Mouse (Mus musculus): ENCODE measurements around the gene Fanci. TPM values are rescaled to one million over a fixed set of nuclear protein-coding genes. Genes with fewer than 3 reads are reported as not detected.

The Fanci gene
- polyA plus RNA-seq, 1 experiment: 0.34 TPM

GRCm38 (mm10) chr7:79398971-79399370 lies 7.2 kb downstream of the Fanci start:
- DNase-seq: no peak

GRCm38 (mm10) chr7:79400296-79400695 lies 8.6 kb downstream of the Fanci start:
- Histone ChIP-seq H3K4me1 (ENCODE audit: control insufficient read depth, insufficient read depth, low read length) (no peaks in the 10 kb centered on the region), H3K4me3 (replicated peaks; ENCODE audit: insufficient read depth, low read depth, low read length) (no peak overlapping the region), H3K27ac (ENCODE audit: insufficient read depth, low read length) (no peak overlapping the region), H3K27me3 (ENCODE audit: control insufficient read depth, insufficient read depth, low read length) (no peaks in the 10 kb centered on the region)
- no peak for DNase-seq
- TF ChIP-seq POLR2A (IDR thresholded peaks at IDR 0.05; ENCODE audit: borderline replicate concordance, insufficient read depth, low read length) (no peak), CTCF (IDR thresholded peaks at IDR 0.05; ENCODE audit: borderline replicate concordance, insufficient read depth, low read depth, low read length) (no peak)
- 83% methylated on average over 3 of the region's 3 CpGs for WGBS

More at GRCm38 (mm10) chr7:79398971-79399370, 7.2 kb downstream of the Fanci start:
- H3K4me3 ChIP-seq (replicated peaks; ENCODE audit: insufficient read depth, low read depth, low read length): no peak overlapping the region
- no peaks in the 10 kb centered on the region for H3K4me1 ChIP-seq (ENCODE audit: control insufficient read depth, insufficient read depth, low read length)
- no peaks in the 10 kb centered on the region for H3K27me3 ChIP-seq (ENCODE audit: control insufficient read depth, insufficient read depth, low read length)
- H3K27ac ChIP-seq (ENCODE audit: insufficient read depth, low read length): no peak overlapping the region
- TF ChIP-seq POLR2A (IDR thresholded peaks at IDR 0.05; ENCODE audit: borderline replicate concordance, insufficient read depth, low read length) (no peak), CTCF (IDR thresholded peaks at IDR 0.05; ENCODE audit: borderline replicate concordance, insufficient read depth, low read depth, low read length) (no peak)
- 70% methylated on average over 12 of the region's 12 CpGs for WGBS

GRCm38 (mm10) chr7:79414449-79415375 lies 23.0 kb downstream of the Fanci start:
- Histone ChIP-seq H3K27ac (ENCODE audit: insufficient read depth, low read length) (no peak overlapping the region), H3K4me1 (ENCODE audit: control insufficient read depth, insufficient read depth, low read length) (no peaks in the 10 kb centered on the region), H3K27me3 (ENCODE audit: control insufficient read depth, insufficient read depth, low read length) (no peaks in the 10 kb centered on the region), H3K4me3 (replicated peaks; ENCODE audit: insufficient read depth, low read depth, low read length) (no peak overlapping the region)
- DNase-seq: no peak
- no peak for TF ChIP-seq CTCF (IDR thresholded peaks at IDR 0.05; ENCODE audit: borderline replicate concordance, insufficient read depth, low read depth, low read length)
- no peak for TF ChIP-seq POLR2A (IDR thresholded peaks at IDR 0.05; ENCODE audit: borderline replicate concordance, insufficient read depth, low read length)
- 90% methylated on average over 18 of the region's 18 CpGs for WGBS

GRCm38 (mm10) chr7:79419950-79420349 lies 28.2 kb downstream of the Fanci start:
- 92% methylated on average over 7 of the region's 7 CpGs for WGBS

GRCm38 (mm10) chr7:79422876-79423275 lies 31.1 kb downstream of the Fanci start:
- Histone ChIP-seq H3K27me3 (ENCODE audit: control insufficient read depth, insufficient read depth, low read length) (no peaks in the 10 kb centered on the region), H3K4me1 (ENCODE audit: control insufficient read depth, insufficient read depth, low read length) (no peaks in the 10 kb centered on the region), H3K4me3 (replicated peaks; ENCODE audit: insufficient read depth, low read depth, low read length) (no peak overlapping the region), H3K27ac (ENCODE audit: insufficient read depth, low read length) (no peak overlapping the region)
- TF ChIP-seq POLR2A (IDR thresholded peaks at IDR 0.05; ENCODE audit: borderline replicate concordance, insufficient read depth, low read length) (no peak), CTCF (IDR thresholded peaks at IDR 0.05; ENCODE audit: borderline replicate concordance, insufficient read depth, low read depth, low read length) (no peak)
- DNase-seq: no peak
- WGBS: 96% methylated on average over 10 of the region's 10 CpGs

More at GRCm38 (mm10) chr7:79419950-79420349, 28.2 kb downstream of the Fanci start:
- H3K27me3 ChIP-seq (ENCODE audit: control insufficient read depth, insufficient read depth, low read length): no peaks in the 10 kb centered on the region
- H3K4me1 ChIP-seq (ENCODE audit: control insufficient read depth, insufficient read depth, low read length): no peaks in the 10 kb centered on the region
- H3K27ac ChIP-seq (ENCODE audit: insufficient read depth, low read length): no peak overlapping the region
- DNase-seq: no peak
- TF ChIP-seq CTCF (IDR thresholded peaks at IDR 0.05; ENCODE audit: borderline replicate concordance, insufficient read depth, low read depth, low read length) (no peak), POLR2A (IDR thresholded peaks at IDR 0.05; ENCODE audit: borderline replicate concordance, insufficient read depth, low read length) (no peak)
- no peak overlapping the region for H3K4me3 ChIP-seq (replicated peaks; ENCODE audit: insufficient read depth, low read depth, low read length)

GRCm38 (mm10) chr7:79425804-79426203 lies 34.1 kb downstream of the Fanci start:
- Histone ChIP-seq H3K27ac (ENCODE audit: insufficient read depth, low read length) (no peak overlapping the region), H3K4me3 (replicated peaks; ENCODE audit: insufficient read depth, low read depth, low read length) (no peak overlapping the region), H3K4me1 (ENCODE audit: control insufficient read depth, insufficient read depth, low read length) (no peaks in the 10 kb centered on the region), H3K27me3 (ENCODE audit: control insufficient read depth, insufficient read depth, low read length) (no peaks in the 10 kb centered on the region)
- no peak for DNase-seq
- no peak for TF ChIP-seq POLR2A (IDR thresholded peaks at IDR 0.05; ENCODE audit: borderline replicate concordance, insufficient read depth, low read length)
- no peak for TF ChIP-seq CTCF (IDR thresholded peaks at IDR 0.05; ENCODE audit: borderline replicate concordance, insufficient read depth, low read depth, low read length)
- WGBS: 62% methylated on average over 10 of the region's 10 CpGs

- 65% methylated on average over 5 of the region's 5 CpGs for WGBS
- H3K4me3 ChIP-seq (replicated peaks; ENCODE audit: insufficient read depth, low read depth, low read length): no peak overlapping the region
- H3K4me1 ChIP-seq (ENCODE audit: control insufficient read depth, insufficient read depth, low read length): no peaks in the 10 kb centered on the region
- no peak for TF ChIP-seq CTCF (IDR thresholded peaks at IDR 0.05; ENCODE audit: borderline replicate concordance, insufficient read depth, low read depth, low read length)
- no peak for TF ChIP-seq POLR2A (IDR thresholded peaks at IDR 0.05; ENCODE audit: borderline replicate concordance, insufficient read depth, low read length)
- DNase-seq: no peak
- no peak overlapping the region for H3K27ac ChIP-seq (ENCODE audit: insufficient read depth, low read length)
- no peaks in the 10 kb centered on the region for H3K27me3 ChIP-seq (ENCODE audit: control insufficient read depth, insufficient read depth, low read length)
Measured at GRCm38 (mm10) chr7:79428243-79428642, 36.5 kb downstream of the Fanci start.

GRCm38 (mm10) chr7:79440035-79440434 lies 48.3 kb downstream of the Fanci start:
- 67% methylated on average over 2 of the region's 2 CpGs for WGBS
- Histone ChIP-seq H3K27ac (ENCODE audit: insufficient read depth, low read length) (no peak overlapping the region), H3K4me3 (replicated peaks; ENCODE audit: insufficient read depth, low read depth, low read length) (no peak overlapping the region), H3K4me1 (ENCODE audit: control insufficient read depth, insufficient read depth, low read length) (no peaks in the 10 kb centered on the region), H3K27me3 (ENCODE audit: control insufficient read depth, insufficient read depth, low read length) (no peaks in the 10 kb centered on the region)
- no peak for DNase-seq
- no peak for TF ChIP-seq CTCF (IDR thresholded peaks at IDR 0.05; ENCODE audit: borderline replicate concordance, insufficient read depth, low read depth, low read length)
- no peak for TF ChIP-seq POLR2A (IDR thresholded peaks at IDR 0.05; ENCODE audit: borderline replicate concordance, insufficient read depth, low read length)

Data from cerebellum, adult 2 months (tissue).